Mouse (Mus musculus): ENCODE measurements around the gene Tmem51. TPM values are rescaled to one million over a fixed set of nuclear protein-coding genes. Genes with fewer than 3 reads are reported as not detected.

Gene Tmem51
- polyA plus RNA-seq (2012; rRNA removed): 39.8 and 44.9 TPM in 2 replicates

- peak; percentile 79 for DNase-seq (ENCODE audit: low spot score)
Measured at GRCm38 (mm10) chr4:142084131-142084899, at the start of gene Tmem51. Tmem51 (minus strand) TSS chr4:142084304.

GRCm38 (mm10) chr4:142130162-142130561 is 46.1 kb upstream of the Tmem51 start:
- no peak for DNase-seq (ENCODE audit: low spot score)

- DNase-seq (ENCODE audit: low spot score): no peak
Measured at GRCm38 (mm10) chr4:142127275-142127788, 43.2 kb upstream of the Tmem51 start.

- no peak for DNase-seq (ENCODE audit: low spot score)
Measured at GRCm38 (mm10) chr4:142126641-142127274, 42.7 kb upstream of the Tmem51 start.

- DNase-seq (ENCODE audit: low spot score): no peak
Measured at GRCm38 (mm10) chr4:142121164-142121563, 37.1 kb upstream of the Tmem51 start.

GRCm38 (mm10) chr4:142118522-142118921 is 34.4 kb upstream of the Tmem51 start:
- no peak for DNase-seq (ENCODE audit: low spot score)

GRCm38 (mm10) chr4:142117993-142118392 is 33.9 kb upstream of the Tmem51 start:
- DNase-seq (ENCODE audit: low spot score): no peak

GRCm38 (mm10) chr4:142113306-142113705 is 29.2 kb upstream of the Tmem51 start:
- no peak for DNase-seq (ENCODE audit: low spot score)

GRCm38 (mm10) chr4:142103081-142103671 is 19.1 kb upstream of the Tmem51 start:
- DNase-seq (ENCODE audit: low spot score): no peak

- peak; percentile 56 for DNase-seq (ENCODE audit: low spot score)
Measured at GRCm38 (mm10) chr4:142098303-142098702, 14.2 kb upstream of the Tmem51 start.

GRCm38 (mm10) chr4:142097871-142098270 is 13.8 kb upstream of the Tmem51 start:
- DNase-seq (ENCODE audit: low spot score): no peak

- peak; percentile 52 for DNase-seq (ENCODE audit: low spot score)
Measured at GRCm38 (mm10) chr4:142095513-142096241, 11.6 kb upstream of the Tmem51 start.

GRCm38 (mm10) chr4:142094386-142094785 is 10.3 kb upstream of the Tmem51 start:
- no peak for DNase-seq (ENCODE audit: low spot score)

GRCm38 (mm10) chr4:142091100-142091499 is 7.0 kb upstream of the Tmem51 start:
- DNase-seq (ENCODE audit: low spot score): no peak

GRCm38 (mm10) chr4:142089966-142090365 is 5.9 kb upstream of the Tmem51 start:
- no peak for DNase-seq (ENCODE audit: low spot score)

- DNase-seq (ENCODE audit: low spot score): no peak
Measured at GRCm38 (mm10) chr4:142088836-142089235, 4.7 kb upstream of the Tmem51 start.

GRCm38 (mm10) chr4:142088409-142088808 is 4.3 kb upstream of the Tmem51 start:
- no peak for DNase-seq (ENCODE audit: low spot score)

GRCm38 (mm10) chr4:142084936-142085563 is 946 bp upstream of the Tmem51 start:
- no peak for DNase-seq (ENCODE audit: low spot score)

GRCm38 (mm10) chr4:142083762-142084130 is 358 bp downstream of the Tmem51 start:
- DNase-seq (ENCODE audit: low spot score): no peak

- DNase-seq (ENCODE audit: low spot score): no peak
Measured at GRCm38 (mm10) chr4:142083193-142083592, 911 bp downstream of the Tmem51 start.

- no peak for DNase-seq (ENCODE audit: low spot score)
Measured at GRCm38 (mm10) chr4:142082703-142083102, 1.4 kb downstream of the Tmem51 start.
